Mouse (Mus musculus) neural tube, embryonic 12.5 days (tissue): Measurements from ENCODE around the gene Fstl4. TPM values are rescaled to one million over a fixed set of nuclear protein-coding genes. Genes with fewer than 3 reads are reported as not detected.
"Not testable (repeated sequence)": the region's sequence is repeated elsewhere in the genome, so short reads cannot be mapped to it uniquely, and the experiment has no call there.

ENCODE experiments used
- ATAC-seq: fragments of 200-750 bp; cut with Nextera tagmentation; 2 replicates; pipeline ENCODE4 v1.8.0; 2017; ENCODE audit warnings: low read depth, mild to moderate bottlenecking, moderate TSS enrichment, moderate library complexity; ENCODE audit not compliant: low FRiP score
- H3K27ac ChIP-seq: fragments of 300-500 bp; sonication (generic); 2 replicates; pipeline ENCODE4 v1.5.1; 2016
- H3K27me3 ChIP-seq: fragments of 300-500 bp; sonication (generic); replicated peaks from 2 replicates; pipeline ENCODE4 v1.6.1; 2016; ENCODE audit warnings: mild to moderate bottlenecking
- H3K36me3 ChIP-seq: fragments of 300-500 bp; sonication (generic); 2 replicates; pipeline ENCODE4 v1.6.1; 2016; ENCODE audit warnings: mild to moderate bottlenecking
- H3K4me1 ChIP-seq: fragments of 300-500 bp; sonication (generic); 2 replicates; pipeline ENCODE4 v1.6.1; 2016
- H3K4me2 ChIP-seq: fragments of 300-500 bp; sonication (generic); replicated peaks from 2 replicates; pipeline ENCODE4 v1.6.1; 2016; ENCODE audit warnings: mild to moderate bottlenecking
- H3K4me3 ChIP-seq: fragments of 300-500 bp; sonication (generic); 2 replicates; pipeline ENCODE4 v1.5.1; 2016
- H3K9ac ChIP-seq: fragments of 300-500 bp; sonication (generic); 2 replicates; pipeline ENCODE4 v1.6.1; 2016; ENCODE audit warnings: mild to moderate bottlenecking
- H3K9me3 ChIP-seq: fragments of 300-500 bp; sonication (generic); 2 replicates; pipeline ENCODE4 v1.6.1; 2016; ENCODE audit warnings: mild to moderate bottlenecking
- WGBS: fragments of 180-500 bp; shearing (Covaris S2); methylation state at CpG from one replicate; pipeline ENCODE4 v1.1.7; 2016; 5-methylcytosine and 5-hydroxymethylcytosine counted together
- polyA plus RNA-seq: library from polyadenylated mRNA; unstranded; fragments of >200 nt; fragmentation: Nextera tagmentation; extraction: Ambion mirVana; gene quantifications from 2 replicates; pipeline ENCODE4 v1.2.1, GENCODE M21; 2016

Fstl4 gene
- polyA plus RNA-seq, 1 experiment from 2014 or later = 8.7 TPM

GRCm38 (mm10) chr11:53162385-53162784, 398.0 kb downstream of the Fstl4 start:
- Histone ChIP-seq H3K4me1 (no peaks in the 10 kb centered on the region), H3K27ac (no peak overlapping the region), H3K36me3 (no peaks in the 10 kb centered on the region), H3K27me3 (no peaks in the 10 kb centered on the region), H3K9ac (no peak overlapping the region), H3K9me3 (no peaks in the 10 kb centered on the region), H3K4me2 (no peak overlapping the region), H3K4me3 (no peak overlapping the region)
- no peak for ATAC-seq
- WGBS = 84% methylated on average over 6 of the region's 6 CpGs

- no peak overlapping the region for H3K9ac ChIP-seq
- H3K4me1 ChIP-seq = no peaks in the 10 kb centered on the region
- H3K9me3 ChIP-seq = no peaks in the 10 kb centered on the region
- no peaks in the 10 kb centered on the region for H3K36me3 ChIP-seq
- ATAC-seq = no peak
- no peak overlapping the region for H3K4me2 ChIP-seq
- 60% methylated on average over 2 of the region's 2 CpGs for WGBS
- no peak overlapping the region for H3K4me3 ChIP-seq
- no peaks in the 10 kb centered on the region for H3K27me3 ChIP-seq
- no peak overlapping the region for H3K27ac ChIP-seq
Measured at GRCm38 (mm10) chr11:53166478-53166877, 402.0 kb downstream of the Fstl4 start.

GRCm38 (mm10) chr11:53182177-53182852, 417.9 kb downstream of the Fstl4 start:
- Histone ChIP-seq H3K36me3 (no peaks in the 10 kb centered on the region), H3K4me3 (no peak overlapping the region), H3K27me3 (no peaks in the 10 kb centered on the region), H3K9ac (no peak overlapping the region), H3K27ac (no peak overlapping the region), H3K4me2 (no peak overlapping the region), H3K9me3 (no peaks in the 10 kb centered on the region), H3K4me1 (no peaks in the 10 kb centered on the region)
- 81% methylated on average over 13 of the region's 13 CpGs for WGBS
- no peak for ATAC-seq

- Histone ChIP-seq H3K4me1 (no peaks in the 10 kb centered on the region), H3K36me3 (no peaks in the 10 kb centered on the region), H3K9me3 (no peaks in the 10 kb centered on the region), H3K27me3 (no peaks in the 10 kb centered on the region), H3K4me2 (no peak overlapping the region), H3K27ac (no peak overlapping the region), H3K9ac (no peak overlapping the region), H3K4me3 (no peak overlapping the region)
- no peak for ATAC-seq
- WGBS = 51% methylated on average over 4 of the region's 4 CpGs
Measured at GRCm38 (mm10) chr11:53182858-53183257, 418.4 kb downstream of the Fstl4 start.

GRCm38 (mm10) chr11:53184046-53184445, 419.6 kb downstream of the Fstl4 start:
- Histone ChIP-seq H3K9me3 (no peaks in the 10 kb centered on the region), H3K27me3 (no peaks in the 10 kb centered on the region), H3K27ac (no peak overlapping the region), H3K9ac (no peak overlapping the region), H3K36me3 (no peaks in the 10 kb centered on the region), H3K4me1 (no peaks in the 10 kb centered on the region), H3K4me2 (no peak overlapping the region), H3K4me3 (no peak overlapping the region)
- 88% methylated on average over 7 of the region's 7 CpGs for WGBS
- ATAC-seq = no peak

GRCm38 (mm10) chr11:53184698-53185097, 420.3 kb downstream of the Fstl4 start:
- Histone ChIP-seq H3K9me3 (no peaks in the 10 kb centered on the region), H3K4me2 (no peak overlapping the region), H3K4me3 (no peak overlapping the region), H3K36me3 (no peaks in the 10 kb centered on the region), H3K9ac (no peak overlapping the region), H3K4me1 (no peaks in the 10 kb centered on the region), H3K27me3 (no peaks in the 10 kb centered on the region), H3K27ac (no peak overlapping the region)
- ATAC-seq = no peak
- 82% methylated on average over 5 of the region's 5 CpGs for WGBS

GRCm38 (mm10) chr11:53187427-53188140, 423.1 kb downstream of the Fstl4 start:
- no peaks in the 10 kb centered on the region for H3K27me3 ChIP-seq
- H3K27ac ChIP-seq = no peak overlapping the region
- WGBS = 80% methylated on average over 5 of the region's 5 CpGs
- ATAC-seq = no peak
- no peaks in the 10 kb centered on the region for H3K36me3 ChIP-seq
- H3K4me3 ChIP-seq = no peak overlapping the region
- H3K9me3 ChIP-seq = no peaks in the 10 kb centered on the region
- H3K4me1 ChIP-seq = no peaks in the 10 kb centered on the region
- no peak overlapping the region for H3K9ac ChIP-seq
- H3K4me2 ChIP-seq = no peak overlapping the region

- H3K4me1 ChIP-seq, H3K36me3 ChIP-seq, H3K4me2 ChIP-seq, H3K9ac ChIP-seq, ATAC-seq, H3K27ac ChIP-seq, H3K27me3 ChIP-seq, H3K9me3 ChIP-seq, H3K4me3 ChIP-seq: not testable (repeated sequence)
- WGBS = 93% methylated on average over 1 of the region's 1 CpGs
Measured at GRCm38 (mm10) chr11:53196551-53196950, 432.1 kb downstream of the Fstl4 start.

- WGBS = 91% methylated on average over 2 of the region's 2 CpGs
- Histone ChIP-seq H3K9me3 (no peaks in the 10 kb centered on the region), H3K9ac (no peak overlapping the region), H3K4me1 (no peaks in the 10 kb centered on the region), H3K4me2 (no peak overlapping the region), H3K36me3 (no peaks in the 10 kb centered on the region), H3K4me3 (no peak overlapping the region), H3K27me3 (no peaks in the 10 kb centered on the region), H3K27ac (no peak overlapping the region)
- no peak for ATAC-seq
Measured at GRCm38 (mm10) chr11:53197111-53197510, 432.7 kb downstream of the Fstl4 start.

- H3K36me3 ChIP-seq = no peaks in the 10 kb centered on the region
- H3K4me3 ChIP-seq = no peak overlapping the region
- H3K4me2 ChIP-seq = no peak overlapping the region
- H3K4me1 ChIP-seq = no peaks in the 10 kb centered on the region
- no peak for ATAC-seq
- 85% methylated on average over 2 of the region's 2 CpGs for WGBS
- H3K9me3 ChIP-seq = no peaks in the 10 kb centered on the region
- no peak overlapping the region for H3K27ac ChIP-seq
- H3K9ac ChIP-seq = no peak overlapping the region
- H3K27me3 ChIP-seq = no peaks in the 10 kb centered on the region
Measured at GRCm38 (mm10) chr11:53202459-53203250, 438.2 kb downstream of the Fstl4 start.

GRCm38 (mm10) chr11:53210876-53211275, 446.4 kb downstream of the Fstl4 start:
- WGBS = 87% methylated on average over 9 of the region's 9 CpGs

GRCm38 (mm10) chr11:53229011-53229410, 464.6 kb downstream of the Fstl4 start:
- no peak overlapping the region for H3K4me2 ChIP-seq

More at GRCm38 (mm10) chr11:53210876-53211275, 446.4 kb downstream of the Fstl4 start:
- H3K4me1 ChIP-seq = no peaks in the 10 kb centered on the region
- H3K4me3 ChIP-seq = no peak overlapping the region
- H3K27me3 ChIP-seq = no peaks in the 10 kb centered on the region
- no peaks in the 10 kb centered on the region for H3K36me3 ChIP-seq
- H3K9me3 ChIP-seq = no peaks in the 10 kb centered on the region
- ATAC-seq = no peak
- no peak overlapping the region for H3K9ac ChIP-seq
- H3K4me2 ChIP-seq = no peak overlapping the region
- no peak overlapping the region for H3K27ac ChIP-seq

More at GRCm38 (mm10) chr11:53229011-53229410, 464.6 kb downstream of the Fstl4 start:
- H3K27me3 ChIP-seq = no peaks in the 10 kb centered on the region
- no peak overlapping the region for H3K27ac ChIP-seq
- no peak overlapping the region for H3K9ac ChIP-seq
- no peaks in the 10 kb centered on the region for H3K36me3 ChIP-seq
- peaks cover 5% of the 10 kb centered on the region; the same call in 1 of the 2 replicates for H3K9me3 ChIP-seq
- WGBS = 86% methylated on average over 3 of the region's 3 CpGs
- no peak overlapping the region for H3K4me3 ChIP-seq
- ATAC-seq = no peak
- H3K4me1 ChIP-seq = no peaks in the 10 kb centered on the region
